10 mouse cellular contexts compared by ENCODE assay signal in genomic region chr1:180541883-180542711, GRCm38 (mm10). TPM values are rescaled to one million over a fixed set of nuclear protein-coding genes. Genes with fewer than 3 reads are reported as not detected.
A peak's percentile ranks its signal among the peaks of the same experiment; 100 is the strongest.
DNase-seq lines count a peak whose midpoint lies in the region; ATAC-seq and TF ChIP-seq lines count a peak whose summit lies in the region.
"Had no signal": no experiment of that assay in that cellular context is flagged by ENCODE, and none has a peak within 500 bp of the region (broad histone marks: within the 10 kb centered on the region; RNA-seq: fewer than 3 reads in every experiment).

No protein-coding gene starts in this region.

- intact Hi-C loops in gastrocnemius, postnatal 36 days (cut with DNase I): no loop called here

- no peak for TF ChIP-seq POLR2A in MEL (IDR thresholded peaks at IDR 0.05; ENCODE audit: control insufficient read depth in 1 of 2, insufficient read depth in 1 of 2, low read depth in 1 of 2, low read length in 2 of 2, poor library complexity in 1 of 2)

- TF ChIP-seq CTCF in MEL (IDR thresholded peaks at IDR 0.05 in 2 of 3, conservative IDR thresholded peaks at IDR 0.05 in 1 of 3; ENCODE audit: control insufficient read depth in 1 of 3, insufficient read depth in 1 of 3, low read depth in 2 of 3, low read length in 3 of 3, poor library complexity in 1 of 3, severe bottlenecking in 1 of 3): no peak

- H3K36me3 ChIP-seq in heart, embryonic 10.5 days: no peaks in the 10 kb centered on the region
- no peaks in the 10 kb centered on the region for H3K36me3 ChIP-seq in heart, embryonic 11.5 days (ENCODE audit: control insufficient read depth, insufficient read depth, low read length)
- no peaks in the 10 kb centered on the region for H3K36me3 ChIP-seq in MEL (ENCODE audit: control insufficient read depth in 1 of 2, insufficient read depth in 2 of 2, low read length in 2 of 2)
- no peaks in the 10 kb centered on the region for H3K36me3 ChIP-seq in embryonic facial prominence, embryonic 14.5 days (ENCODE audit: control insufficient read depth, insufficient read depth, low read length)
- no peaks in the 10 kb centered on the region for H3K36me3 ChIP-seq in kidney, embryonic 16.5 days (ENCODE audit: insufficient read depth, low read length)
- H3K36me3 ChIP-seq: limb, embryonic 15.5 days; midbrain, embryonic 12.5 days had no signal

- peak overlapping the region; percentile 6; the same call in 1 of the 2 replicates for H3K27ac ChIP-seq in heart, embryonic 10.5 days
- H3K27ac ChIP-seq in heart, embryonic 11.5 days (ENCODE audit: low read depth, low read length): no peak overlapping the region
- H3K27ac ChIP-seq in MEL (ENCODE audit: control insufficient read depth, low read depth, low read length): no peak overlapping the region
- peak overlapping the region; percentile 35; the same call in 1 of the 2 replicates for H3K27ac ChIP-seq in embryonic facial prominence, embryonic 14.5 days (replicated peaks; ENCODE audit: low read depth, low read length)
- no peak overlapping the region for H3K27ac ChIP-seq in kidney, embryonic 16.5 days (ENCODE audit: low read length)
- H3K27ac ChIP-seq: limb, embryonic 15.5 days; midbrain, embryonic 12.5 days had no signal

- H3K9ac ChIP-seq in heart, embryonic 11.5 days (ENCODE audit: low read depth, low read length): no peak overlapping the region
- H3K9ac ChIP-seq in MEL (ENCODE audit: control insufficient read depth, low read depth, low read length, poor library complexity, severe bottlenecking): no peak overlapping the region
- H3K9ac ChIP-seq in embryonic facial prominence, embryonic 14.5 days (ENCODE audit: low read depth, low read length): no peak overlapping the region
- no peak overlapping the region for H3K9ac ChIP-seq in kidney, embryonic 16.5 days (replicated peaks; ENCODE audit: low read length)
- H3K9ac ChIP-seq: limb, embryonic 15.5 days; midbrain, embryonic 12.5 days had no signal

- 58% methylated on average over 15 of the region's 15 CpGs for WGBS in heart, embryonic 10.5 days
- 59% methylated on average over 15 of the region's 15 CpGs for WGBS in heart, embryonic 11.5 days (ENCODE audit: insufficient replicate concordance)
- 70% methylated on average over 15 of the region's 15 CpGs for WGBS in embryonic facial prominence, embryonic 14.5 days
- 86% methylated on average over 15 of the region's 15 CpGs for WGBS in kidney, embryonic 16.5 days

- H3K79me2 ChIP-seq in MEL (ENCODE audit: control insufficient read depth, insufficient read depth, low read length, poor library complexity): no peaks in the 10 kb centered on the region

- H3K4me1 ChIP-seq in heart, embryonic 10.5 days: peaks cover 12% of the 10 kb centered on the region
- peaks cover 3% of the 10 kb centered on the region; the same call in 1 of the 2 replicates for H3K4me1 ChIP-seq in heart, embryonic 11.5 days (ENCODE audit: control insufficient read depth, insufficient read depth, low read length)
- peaks cover 2 to 9% of the 10 kb centered on the region in 2 experiments; a peak in 2 of 4 replicates for H3K4me1 ChIP-seq in MEL (ENCODE audit: control insufficient read depth in 1 of 2, insufficient read depth in 2 of 2, low read length in 2 of 2)
- peaks cover 8% of the 10 kb centered on the region for H3K4me1 ChIP-seq in embryonic facial prominence, embryonic 14.5 days (ENCODE audit: control insufficient read depth, insufficient read depth, low read length)
- peaks cover 3% of the 10 kb centered on the region; the same call in 1 of the 2 replicates for H3K4me1 ChIP-seq in kidney, embryonic 16.5 days (ENCODE audit: insufficient read depth, low read length)
- H3K4me1 ChIP-seq: limb, embryonic 15.5 days had no signal

- H3K4me2 ChIP-seq in heart, embryonic 11.5 days: no peak overlapping the region
- H3K4me2 ChIP-seq in embryonic facial prominence, embryonic 14.5 days (ENCODE audit: low read depth, low read length): no peak overlapping the region
- no peak overlapping the region for H3K4me2 ChIP-seq in kidney, embryonic 16.5 days (replicated peaks; ENCODE audit: low read depth, low read length)
- H3K4me2 ChIP-seq: limb, embryonic 15.5 days; midbrain, embryonic 12.5 days had no signal

- ATAC-seq in heart, embryonic 11.5 days (replicated peaks; ENCODE audit: insufficient number of reproducible peaks, low FRiP score, low TSS enrichment): no peak
- no peak; the same call in 1 of the 2 replicates for ATAC-seq in embryonic facial prominence, embryonic 14.5 days (ENCODE audit: low read depth)
- ATAC-seq in megakaryocyte, adult 5-6 weeks (ENCODE audit: poor library complexity, severe bottlenecking): peak; percentile 73
- no peak for ATAC-seq in kidney, embryonic 16.5 days (ENCODE audit: low FRiP score, low TSS enrichment)

- TF ChIP-seq EP300 in MEL (IDR thresholded peaks at IDR 0.05; ENCODE audit: low read depth in 1 of 2, low read length in 2 of 2): peak in 1 of 2 experiments; percentile 17; a peak in 1 of 4 replicates

- no peaks in the 10 kb centered on the region for H3K9me3 ChIP-seq in heart, embryonic 10.5 days
- H3K9me3 ChIP-seq in heart, embryonic 11.5 days (replicated peaks; ENCODE audit: control insufficient read depth, low read length): no peaks in the 10 kb centered on the region
- no peaks in the 10 kb centered on the region for H3K9me3 ChIP-seq in MEL (replicated peaks; ENCODE audit: insufficient read depth, low read length)
- no peaks in the 10 kb centered on the region for H3K9me3 ChIP-seq in embryonic facial prominence, embryonic 14.5 days (ENCODE audit: control insufficient read depth, low read length)
- H3K9me3 ChIP-seq in kidney, embryonic 16.5 days (ENCODE audit: low read length): no peaks in the 10 kb centered on the region
- H3K9me3 ChIP-seq: limb, embryonic 15.5 days; midbrain, embryonic 12.5 days had no signal

- peaks cover 20% of the 10 kb centered on the region for H3K27me3 ChIP-seq in heart, embryonic 10.5 days (ENCODE audit: insufficient read depth, poor library complexity, severe bottlenecking)
- H3K27me3 ChIP-seq in heart, embryonic 11.5 days (ENCODE audit: control insufficient read depth, insufficient read depth, low read length): peaks cover 9% of the 10 kb centered on the region
- H3K27me3 ChIP-seq in MEL (ENCODE audit: control insufficient read depth in 1 of 2, insufficient read depth in 2 of 2, low read length in 2 of 2): peaks cover 0 to 1% of the 10 kb centered on the region in 2 experiments; a peak in 2 of 4 replicates
- no peaks in the 10 kb centered on the region for H3K27me3 ChIP-seq in embryonic facial prominence, embryonic 14.5 days (replicated peaks; ENCODE audit: control insufficient read depth, insufficient read depth, low read length)
- H3K27me3 ChIP-seq in kidney, embryonic 16.5 days (ENCODE audit: insufficient read depth, low read length): no peaks in the 10 kb centered on the region
- H3K27me3 ChIP-seq: limb, embryonic 15.5 days had no signal

- no peak for TF ChIP-seq RAD21 in MEL (IDR thresholded peaks at IDR 0.05; ENCODE audit: low read depth, low read length)

- H3K4me3 ChIP-seq in heart, embryonic 10.5 days: no peak overlapping the region
- H3K4me3 ChIP-seq in heart, embryonic 11.5 days (ENCODE audit: low read depth, low read length): no peak overlapping the region
- H3K4me3 ChIP-seq in MEL (ENCODE audit: control insufficient read depth in 1 of 2, insufficient read depth in 1 of 2, low read depth in 2 of 2, low read length in 2 of 2): no peak overlapping the region
- no peak overlapping the region for H3K4me3 ChIP-seq in embryonic facial prominence, embryonic 14.5 days (ENCODE audit: low read depth, low read length)
- no peak overlapping the region for H3K4me3 ChIP-seq in kidney, embryonic 16.5 days (ENCODE audit: low read length)
- H3K4me3 ChIP-seq: limb, embryonic 15.5 days; midbrain, embryonic 12.5 days had no signal

- no peak for DNase-seq in heart, embryonic 10.5 days (ENCODE audit: low spot score)
- peak; percentile 17 for DNase-seq in MEL (ENCODE audit: low read depth, low spot score)
- DNase-seq in embryonic facial prominence, embryonic 14.5 days (ENCODE audit: low spot score): peak; percentile 34
- no peak for DNase-seq in adrenal gland, adult 18-20 months (ENCODE audit: low spot score in 2 of 2)
- no peak for DNase-seq in gastrocnemius, postnatal 36 days

TF ChIP-seq in MEL, 35 proteins besides CTCF, POLR2A, EP300 and RAD21 (continues in another document):
- no peak for TF ChIP-seq MAX (IDR thresholded peaks at IDR 0.05; ENCODE audit: low read length)
- no peak for TF ChIP-seq TCF12 (IDR thresholded peaks at IDR 0.05; ENCODE audit: low read depth, low read length)
- no peak for TF ChIP-seq TAL1 (IDR thresholded peaks at IDR 0.05; ENCODE audit: low read length)
- no peak for TF ChIP-seq RCOR1 (IDR thresholded peaks at IDR 0.05; ENCODE audit: low read depth, low read length)
- TF ChIP-seq GABPA (IDR thresholded peaks at IDR 0.05; ENCODE audit: low read depth, low read length): no peak
- no peak for TF ChIP-seq ELF1 (IDR thresholded peaks at IDR 0.05; ENCODE audit: low read depth, low read length)
- no peak for TF ChIP-seq JUND (IDR thresholded peaks at IDR 0.05; ENCODE audit: low read depth, low read length)

RNA-seq across cellular contexts. Expression of gene Parp1, which starts 26.6 kb away (rescaled TPM):
- 152 and 186 TPM in 2 replicates for polyA plus RNA-seq in heart, embryonic 10.5 days (2016; fragmentation: Nextera tagmentation; extraction: Ambion mirVana)
- polyA plus RNA-seq in heart, embryonic 11.5 days (2014; fragmentation: Nextera tagmentation; extraction: Ambion mirVana): 94.0 and 107 TPM in 2 replicates
- total RNA-seq in MEL (2012; rRNA removed): 136 and 142 TPM in 2 replicates
- 100 to 1,000 TPM; 140 to 188 TPM for polyA plus RNA-seq in MEL (2012; ENCODE audit: insufficient read depth in 1 of 2, insufficient read length in 2 of 2, low read depth in 1 of 2, low replicate concordance in 2 of 2, missing spikeins in 1 of 2)
- polyA plus RNA-seq in embryonic facial prominence, embryonic 14.5 days (2014; fragmentation: Nextera tagmentation; extraction: Ambion mirVana): 90.5 and 103 TPM in 2 replicates
- 38.4 and 41.6 TPM in 2 replicates for total RNA-seq in megakaryocyte, adult 5-6 weeks (2015)
- 97.3 and 107 TPM in 2 replicates for total RNA-seq in megakaryocyte, adult 5-6 weeks (2017)
- 165 TPM in 2 replicates for polyA plus RNA-seq in kidney, embryonic 16.5 days (2015; fragmentation: Nextera tagmentation; extraction: Ambion mirVana)
- total RNA-seq in adrenal gland, adult 18-20 months (2021): 10 to 100 TPM; 57.9 to 70.2 TPM
- total RNA-seq in gastrocnemius, postnatal 36 days (2021): 10 to 100 TPM; 59.3 to 62.7 TPM

RNA-seq across cellular contexts. Expression of gene Stum, which starts 58.8 kb away (rescaled TPM):
- 0.26 and 0.64 TPM in 2 replicates for polyA plus RNA-seq in heart, embryonic 10.5 days (2016; fragmentation: Nextera tagmentation; extraction: Ambion mirVana)
- polyA plus RNA-seq in heart, embryonic 11.5 days (2014; fragmentation: Nextera tagmentation; extraction: Ambion mirVana): 0.11 and 0.34 TPM in 2 replicates
- total RNA-seq in MEL (2012; rRNA removed): not detected in 2 replicates
- not detected for polyA plus RNA-seq in MEL (2012; ENCODE audit: insufficient read depth in 1 of 2, insufficient read length in 2 of 2, low read depth in 1 of 2, low replicate concordance in 2 of 2, missing spikeins in 1 of 2)
- 4.0 and 5.3 TPM in 2 replicates for polyA plus RNA-seq in embryonic facial prominence, embryonic 14.5 days (2014; fragmentation: Nextera tagmentation; extraction: Ambion mirVana)
- total RNA-seq in megakaryocyte, adult 5-6 weeks (2015): not detected in 2 replicates
- total RNA-seq in megakaryocyte, adult 5-6 weeks (2017): not detected in 2 replicates
- polyA plus RNA-seq in kidney, embryonic 16.5 days (2015; fragmentation: Nextera tagmentation; extraction: Ambion mirVana): 1.3 and 2.2 TPM in 2 replicates
- under 1 TPM; 0.33 to 0.86 TPM for total RNA-seq in adrenal gland, adult 18-20 months (2021)
- under 1 TPM; 0.18 to 0.42 TPM for total RNA-seq in gastrocnemius, postnatal 36 days (2021)

Comparison
In these comparisons a context has a peak if more than half of its experiments do, and no peak if none do; other contexts are left out.
1. H3K27ac ChIP-seq: peak in heart, embryonic 10.5 days (single experiment) and embryonic facial prominence, embryonic 14.5 days (single experiment); none in heart, embryonic 11.5 days (single experiment), MEL (single experiment) and kidney, embryonic 16.5 days (single experiment).
2. DNase-seq: peak in MEL (single experiment) and embryonic facial prominence, embryonic 14.5 days (single experiment); none in heart, embryonic 10.5 days (single experiment), adrenal gland, adult 18-20 months (0 of 2) and gastrocnemius, postnatal 36 days (0 of 2).